In genomic region chr9:88520122-88520848, GRCm38 (mm10) we compare ENCODE assay signal across 8 mouse cellular contexts. TPM values are rescaled to one million over a fixed set of nuclear protein-coding genes. Genes with fewer than 3 reads are reported as not detected.
DNase-seq lines count a peak whose midpoint lies in the region; ATAC-seq and TF ChIP-seq lines count a peak whose summit lies in the region.

No protein-coding gene starts in this region.

- WGBS in kidney, postnatal 0 days: 38% methylated on average over 2 of the region's 2 CpGs
- 23% methylated on average over 2 of the region's 2 CpGs for WGBS in embryonic facial prominence, embryonic 12.5 days
- WGBS in limb, embryonic 11.5 days: 14% methylated on average over 2 of the region's 2 CpGs
- WGBS in neural tube, embryonic 13.5 days: 20% methylated on average over 2 of the region's 2 CpGs

- no peaks in the 10 kb centered on the region for H3K36me3 ChIP-seq in kidney, postnatal 0 days (ENCODE audit: insufficient read depth, low read length)
- peaks cover 11% of the 10 kb centered on the region for H3K36me3 ChIP-seq in embryonic facial prominence, embryonic 12.5 days
- H3K36me3 ChIP-seq in limb, embryonic 11.5 days (ENCODE audit: control insufficient read depth, insufficient read depth, low read length): peaks cover 7% of the 10 kb centered on the region; the same call in 1 of the 2 replicates
- peaks cover 19% of the 10 kb centered on the region for H3K36me3 ChIP-seq in neural tube, embryonic 13.5 days

- H3K4me3 ChIP-seq in kidney, postnatal 0 days (replicated peaks; ENCODE audit: low read depth, low read length): no peak overlapping the region
- H3K4me3 ChIP-seq in embryonic facial prominence, embryonic 12.5 days: peak overlapping the region; percentile 76
- peak overlapping the region; percentile 82; the same call in 1 of the 2 replicates for H3K4me3 ChIP-seq in limb, embryonic 11.5 days (ENCODE audit: low read depth, low read length)
- peak overlapping the region; percentile 84 for H3K4me3 ChIP-seq in neural tube, embryonic 13.5 days

- H3K27me3 ChIP-seq in kidney, postnatal 0 days (ENCODE audit: insufficient read depth, low read length): no peaks in the 10 kb centered on the region
- H3K27me3 ChIP-seq in embryonic facial prominence, embryonic 12.5 days: no peaks in the 10 kb centered on the region
- H3K27me3 ChIP-seq in limb, embryonic 11.5 days (ENCODE audit: control insufficient read depth, insufficient read depth, low read length): no peaks in the 10 kb centered on the region
- no peaks in the 10 kb centered on the region for H3K27me3 ChIP-seq in neural tube, embryonic 13.5 days

- H3K9me3 ChIP-seq in kidney, postnatal 0 days (replicated peaks; ENCODE audit: low read length): no peaks in the 10 kb centered on the region
- no peaks in the 10 kb centered on the region for H3K9me3 ChIP-seq in embryonic facial prominence, embryonic 12.5 days
- H3K9me3 ChIP-seq in limb, embryonic 11.5 days (ENCODE audit: control insufficient read depth, low read length): no peaks in the 10 kb centered on the region
- no peaks in the 10 kb centered on the region for H3K9me3 ChIP-seq in neural tube, embryonic 13.5 days

- TF ChIP-seq CTCF in kidney, postnatal 0 days (IDR thresholded peaks at IDR 0.05; ENCODE audit: low read depth): no peak

- DNase-seq in kidney, postnatal 0 days (ENCODE audit: low spot score): no peak
- DNase-seq in kidney, adult 18-20 months: no peak
- DNase-seq in limb, embryonic 11.5 days (ENCODE audit: low spot score): no peak
- DNase-seq in lung, adult 18-20 months: no peak
- DNase-seq in frontal cortex, adult 2 months (ENCODE audit: extremely low spot score in 1 of 2, low spot score in 1 of 2): no peak
- no peak for DNase-seq in thymus, adult 18-20 months

- no peak overlapping the region for H3K9ac ChIP-seq in kidney, postnatal 0 days (ENCODE audit: low read depth, low read length)
- H3K9ac ChIP-seq in embryonic facial prominence, embryonic 12.5 days: no peak overlapping the region
- no peak overlapping the region for H3K9ac ChIP-seq in limb, embryonic 11.5 days (ENCODE audit: low read length)
- peak overlapping the region; percentile 96 for H3K9ac ChIP-seq in neural tube, embryonic 13.5 days

- no peak for ATAC-seq in kidney, postnatal 0 days (replicated peaks; ENCODE audit: low FRiP score, low read depth)
- no peak for ATAC-seq in embryonic facial prominence, embryonic 12.5 days (ENCODE audit: insufficient number of reproducible peaks, insufficient read depth, low FRiP score, low TSS enrichment)
- ATAC-seq in limb, embryonic 11.5 days (ENCODE audit: insufficient number of reproducible peaks, low FRiP score, low TSS enrichment, low read depth): no peak
- no peak for ATAC-seq in neural tube, embryonic 13.5 days (ENCODE audit: low read depth)

- no peak overlapping the region for H3K27ac ChIP-seq in kidney, postnatal 0 days
- no peak overlapping the region for H3K27ac ChIP-seq in embryonic facial prominence, embryonic 12.5 days
- no peak overlapping the region for H3K27ac ChIP-seq in limb, embryonic 11.5 days (replicated peaks; ENCODE audit: low read depth, low read length)
- H3K27ac ChIP-seq in neural tube, embryonic 13.5 days (replicated peaks): 0 out of 2 replicates have a peak overlapping the region, but pooled peaks have one; percentile 1

- H3K4me1 ChIP-seq in kidney, postnatal 0 days (replicated peaks; ENCODE audit: insufficient read depth, low read length): no peaks in the 10 kb centered on the region
- peaks cover 8% of the 10 kb centered on the region; the same call in 1 of the 2 replicates for H3K4me1 ChIP-seq in embryonic facial prominence, embryonic 12.5 days
- peaks cover 6% of the 10 kb centered on the region; the same call in 1 of the 2 replicates for H3K4me1 ChIP-seq in limb, embryonic 11.5 days (ENCODE audit: control insufficient read depth, insufficient read depth, low read length)
- peaks cover 29% of the 10 kb centered on the region for H3K4me1 ChIP-seq in neural tube, embryonic 13.5 days (replicated peaks)

- peak overlapping the region; percentile 71; the same call in 1 of the 2 replicates for H3K4me2 ChIP-seq in kidney, postnatal 0 days (ENCODE audit: low read length)
- H3K4me2 ChIP-seq in embryonic facial prominence, embryonic 12.5 days (replicated peaks): peak overlapping the region; percentile 53
- H3K4me2 ChIP-seq in limb, embryonic 11.5 days (ENCODE audit: low read depth, severe bottlenecking): peak overlapping the region; percentile 74; the same call in 1 of the 2 replicates
- H3K4me2 ChIP-seq in neural tube, embryonic 13.5 days: peak overlapping the region; percentile 88

RNA-seq across cellular contexts. Expression of gene Zfp949, which starts 27.5 kb away (rescaled TPM):
- 9.0 and 9.7 TPM in 2 replicates for polyA plus RNA-seq in kidney, postnatal 0 days (2015; fragmentation: Nextera tagmentation; extraction: Ambion mirVana)
- 12.9 and 14.2 TPM in 2 replicates for polyA plus RNA-seq in embryonic facial prominence, embryonic 12.5 days (2016; fragmentation: Nextera tagmentation; extraction: Ambion mirVana)
- polyA plus RNA-seq in limb, embryonic 11.5 days (2014; fragmentation: Nextera tagmentation; extraction: Ambion mirVana): 9.0 and 10.3 TPM in 2 replicates
- 18.4 and 20.7 TPM in 2 replicates for polyA plus RNA-seq in neural tube, embryonic 13.5 days (2015; fragmentation: Nextera tagmentation; extraction: Ambion mirVana)
- polyA plus RNA-seq in frontal cortex, adult 2 months (2012; rRNA removed): 16.4 and 19.2 TPM in 2 replicates

RNA-seq across cellular contexts. Expression of gene Syncrip, which starts 37.9 kb away (rescaled TPM):
- 73.8 and 84.0 TPM in 2 replicates for polyA plus RNA-seq in kidney, postnatal 0 days (2015; fragmentation: Nextera tagmentation; extraction: Ambion mirVana)
- 122 and 127 TPM in 2 replicates for polyA plus RNA-seq in embryonic facial prominence, embryonic 12.5 days (2016; fragmentation: Nextera tagmentation; extraction: Ambion mirVana)
- polyA plus RNA-seq in limb, embryonic 11.5 days (2014; fragmentation: Nextera tagmentation; extraction: Ambion mirVana): 138 and 146 TPM in 2 replicates
- 76.1 and 85.3 TPM in 2 replicates for polyA plus RNA-seq in neural tube, embryonic 13.5 days (2015; fragmentation: Nextera tagmentation; extraction: Ambion mirVana)
- 33.5 and 33.6 TPM in 2 replicates for polyA plus RNA-seq in frontal cortex, adult 2 months (2012; rRNA removed)
